Mouse (Mus musculus): ENCODE results near the gene Med13.
A peak's percentile ranks its signal among the peaks of the same experiment; 100 is the strongest.
"Not testable (repeated sequence)": the region's sequence is repeated elsewhere in the genome, so short reads cannot be mapped to it uniquely, and the experiment has no call there.

Med13 gene

DNA sequence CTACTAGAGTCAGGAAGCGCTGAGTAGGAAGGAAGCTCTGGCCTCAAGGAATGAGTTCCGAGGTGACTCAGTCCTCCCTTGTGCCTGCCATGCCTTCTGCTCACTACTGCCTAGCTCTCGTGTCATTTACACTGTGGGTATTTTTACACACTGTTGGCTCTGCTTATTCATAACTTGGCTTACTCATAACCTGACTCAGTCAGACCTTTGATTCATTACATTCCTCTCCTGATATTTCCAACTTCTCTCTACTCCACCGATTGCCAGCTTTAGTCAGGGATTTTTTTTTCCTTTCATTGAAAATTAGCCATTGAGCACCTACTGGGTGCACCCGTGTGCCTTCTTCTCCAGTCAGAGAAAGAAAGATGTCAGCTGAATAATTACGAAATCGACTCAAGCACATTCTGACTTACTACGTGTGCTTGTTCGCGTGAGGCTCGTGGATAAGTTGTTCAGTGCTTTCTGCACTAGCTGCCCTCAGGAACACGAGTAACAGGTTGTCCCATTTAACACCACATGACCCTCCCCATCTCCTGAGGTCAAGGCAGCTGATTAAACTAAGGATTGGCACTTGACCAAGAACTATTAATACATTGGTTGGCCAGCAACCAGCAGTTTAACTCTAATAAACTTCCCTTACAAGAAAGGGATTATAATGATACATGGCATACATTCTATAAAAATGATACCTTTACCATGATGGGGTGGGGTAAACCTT is 23.3 kb upstream of the Med13 start:
- no peak for DNase-seq (ENCODE audit: low read depth, low spot score)

DNA sequence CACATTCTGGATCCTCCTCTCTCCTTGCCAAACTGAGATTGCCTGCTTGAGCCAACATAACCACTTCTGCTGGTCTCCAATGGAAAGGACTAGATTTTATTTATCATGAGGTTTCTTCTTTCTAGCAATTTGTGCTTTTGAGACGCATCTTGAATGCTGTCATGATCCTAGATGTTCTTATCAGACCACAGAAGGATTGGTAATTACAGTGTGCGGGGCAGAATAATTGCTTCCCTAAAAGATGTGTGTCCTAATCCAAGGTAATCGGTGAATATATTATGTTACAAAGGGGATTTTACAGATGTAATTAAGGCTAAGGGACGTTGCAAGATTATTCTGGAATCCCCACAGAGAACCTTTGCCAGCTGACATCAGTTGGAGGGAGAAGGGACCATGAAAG is 21.6 kb upstream of the Med13 start:
- DNase-seq (ENCODE audit: low read depth, low spot score): no peak

DNA sequence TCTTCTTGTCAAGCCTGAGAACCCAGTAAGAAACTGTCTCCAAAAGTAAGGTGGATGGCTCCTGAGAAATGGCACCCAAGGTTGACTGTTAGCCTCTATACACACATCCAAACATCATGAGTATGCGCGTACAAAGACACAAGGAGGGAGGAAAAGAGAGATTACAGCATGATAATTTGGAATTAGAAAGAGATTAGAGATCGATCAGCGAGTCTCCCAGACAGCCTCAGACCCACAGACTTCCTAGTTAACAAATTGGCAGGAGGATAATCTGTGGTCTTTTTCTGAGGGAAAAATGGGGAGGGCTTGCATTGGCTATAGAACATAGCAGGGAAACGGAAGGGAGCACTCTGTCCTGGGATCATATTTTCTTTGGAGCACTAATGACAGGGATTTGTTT is 20.4 kb upstream of the Med13 start:
- no peak for DNase-seq (ENCODE audit: low read depth, low spot score)

DNA sequence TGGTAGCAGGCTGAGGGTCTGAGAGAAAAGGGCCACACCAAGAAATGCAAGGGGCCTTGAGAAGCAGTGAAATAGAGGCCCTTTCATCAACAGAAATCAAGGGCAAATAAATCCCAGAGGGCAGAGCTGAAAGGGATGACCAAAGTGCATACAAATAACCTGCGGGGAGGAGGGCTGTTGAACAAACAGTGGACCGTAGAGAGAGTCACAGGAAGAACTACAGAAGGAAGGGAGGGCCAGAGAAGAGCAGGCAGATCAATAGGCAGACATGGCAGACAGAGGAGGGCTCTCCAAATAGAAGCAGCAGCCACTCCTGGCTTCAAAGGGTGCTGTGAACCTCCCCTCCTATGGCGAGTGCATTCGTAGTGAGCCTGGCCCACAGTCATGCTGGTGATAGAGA is 19.3 kb upstream of the Med13 start:
- DNase-seq (ENCODE audit: low read depth, low spot score): no peak

DNA sequence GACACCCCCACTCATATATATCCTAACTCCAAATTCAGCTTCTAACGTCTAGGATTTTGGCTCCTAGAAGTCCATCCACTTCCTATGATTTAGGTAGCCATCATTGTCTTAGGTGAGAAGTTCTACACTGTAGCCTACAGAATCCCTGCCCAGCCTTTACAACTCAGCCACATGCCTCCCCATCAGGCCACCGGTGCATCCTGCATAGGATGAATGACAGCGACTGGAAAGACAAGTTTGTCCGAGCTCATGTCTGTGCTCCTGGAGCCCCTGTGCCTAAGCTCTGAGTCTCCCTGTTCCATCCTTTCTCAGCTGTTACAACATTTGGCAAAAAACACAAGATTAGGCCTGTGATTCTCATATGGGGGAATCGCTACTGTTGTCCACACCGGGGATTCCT is 17.7 kb upstream of the Med13 start:
- no peak for DNase-seq (ENCODE audit: low read depth, low spot score)

DNA sequence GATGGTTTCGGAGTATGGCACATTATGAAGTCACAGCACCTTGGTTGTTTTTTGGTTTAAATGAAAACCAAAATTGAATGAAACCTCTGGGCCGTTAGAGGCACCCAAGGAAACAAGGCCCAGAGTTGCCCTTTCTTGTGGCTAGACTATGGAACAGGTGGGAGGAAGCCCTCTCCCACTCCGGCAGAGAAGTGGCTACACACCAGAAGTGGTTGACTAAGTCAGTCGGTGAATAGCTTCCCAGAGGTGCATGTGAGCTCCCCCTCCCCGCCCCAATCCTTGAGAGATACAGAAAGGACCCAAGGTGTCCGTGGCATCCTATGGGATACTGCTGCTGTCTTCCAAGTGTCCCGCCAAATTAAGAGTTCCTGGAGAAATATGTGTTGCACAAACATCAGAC is 13.9 kb upstream of the Med13 start:
- DNase-seq (ENCODE audit: low read depth, low spot score): no peak

DNA sequence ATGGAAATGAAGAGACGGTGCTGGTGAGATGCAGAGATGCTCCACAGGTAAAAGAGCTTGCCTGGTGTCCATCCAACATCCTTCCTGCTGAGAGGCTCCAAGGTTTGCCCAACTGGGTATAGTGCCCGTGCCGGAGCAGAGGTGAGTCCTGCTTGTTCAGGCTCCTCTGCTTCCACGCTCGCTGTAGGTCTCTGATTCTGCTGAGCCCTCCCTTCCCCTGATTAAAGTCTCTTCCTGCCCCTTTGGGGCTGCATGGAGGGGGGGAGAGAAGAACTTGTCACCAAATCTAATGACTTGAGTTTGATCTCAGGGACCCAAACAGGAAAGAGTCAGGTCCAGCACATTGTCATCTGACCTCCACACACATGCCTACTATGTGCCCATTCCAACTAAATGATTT is 12.5 kb upstream of the Med13 start:
- no peak for DNase-seq (ENCODE audit: low read depth, low spot score)

DNA sequence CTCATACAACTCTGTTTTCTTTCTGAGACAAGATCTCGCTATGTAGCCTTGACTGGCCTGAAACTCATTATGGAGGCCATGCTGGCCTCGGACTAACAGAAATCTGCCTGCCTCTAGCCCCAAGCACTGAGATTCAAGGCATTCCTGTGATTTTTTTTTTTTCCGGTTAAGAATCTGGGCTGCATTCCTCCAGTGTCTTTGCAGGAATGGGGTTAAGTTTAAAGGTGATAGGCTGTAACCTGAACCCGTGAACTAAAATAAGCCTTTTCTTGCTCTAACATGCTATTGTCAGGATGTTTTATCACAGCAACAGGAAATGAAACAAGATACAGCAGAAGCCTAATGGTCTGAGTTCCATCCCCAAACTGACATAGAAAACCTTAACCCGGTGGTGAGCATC is 11.6 kb upstream of the Med13 start:
- DNase-seq (ENCODE audit: low read depth, low spot score): no peak

DNA sequence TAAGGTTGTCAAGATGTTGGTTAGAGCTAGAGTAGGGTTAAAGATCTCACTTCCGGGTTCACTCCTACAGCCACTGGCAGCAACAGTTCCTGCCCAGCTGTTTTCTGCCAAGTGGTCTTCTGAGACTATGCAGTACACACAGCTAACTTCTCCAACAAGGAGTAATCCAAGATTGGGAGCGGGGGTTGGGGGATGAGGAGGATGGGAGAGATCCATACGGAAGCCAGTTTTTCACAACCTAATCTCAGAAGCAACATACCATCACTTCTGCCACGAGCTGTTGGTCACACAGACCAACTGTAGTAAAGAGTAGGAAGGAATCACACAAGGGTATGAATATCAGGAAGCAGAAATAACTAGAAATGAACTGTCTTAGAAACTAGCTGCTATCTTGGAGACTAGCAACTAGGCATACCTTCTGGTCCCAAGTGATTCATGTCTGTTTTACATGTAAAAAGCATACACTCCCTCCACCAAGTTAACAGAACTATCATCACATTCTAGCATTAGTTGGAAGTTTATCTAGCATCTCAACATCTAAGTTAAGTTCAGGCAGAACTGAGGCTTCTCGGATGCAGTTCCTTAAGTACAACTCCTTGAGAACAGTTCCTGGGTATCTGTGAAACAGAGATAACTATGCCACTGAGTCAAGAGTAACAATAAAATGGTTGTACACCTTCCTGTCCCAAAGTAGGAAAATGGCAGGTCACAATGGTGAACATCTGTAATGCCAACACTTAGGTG is 7.5 kb upstream of the Med13 start:
- DNase-seq (ENCODE audit: low read depth, low spot score): no peak

DNA sequence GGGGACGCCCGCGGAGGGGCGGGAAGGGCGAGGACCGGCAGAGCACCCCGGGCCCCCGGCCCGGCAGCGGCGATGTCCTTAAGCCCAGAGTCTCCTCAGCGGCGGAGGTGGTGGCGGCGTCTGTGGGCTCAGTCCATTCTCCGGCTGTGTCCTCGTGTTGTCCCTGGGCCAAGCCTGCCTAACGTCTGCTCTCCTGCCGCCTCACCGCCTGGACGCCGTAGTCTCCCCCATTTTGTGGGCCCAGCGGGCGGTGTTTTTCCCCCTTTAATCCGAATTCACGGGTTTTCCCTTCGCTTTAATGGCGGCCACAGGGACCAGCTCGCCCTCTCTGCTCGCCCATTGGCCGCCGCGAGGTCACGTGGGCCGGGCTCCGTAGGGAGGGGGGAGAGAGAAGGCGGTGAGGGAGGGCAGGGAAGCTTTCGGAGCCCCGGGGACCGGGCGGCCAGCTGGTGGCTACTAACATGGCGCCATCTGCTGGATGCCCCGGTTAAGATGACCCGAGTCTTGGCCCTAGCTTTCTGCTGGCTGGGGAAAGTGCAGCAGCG is 654 bp upstream of the Med13 start:
- DNase-seq (ENCODE audit: low read depth, low spot score): peak; percentile 94

DNA sequence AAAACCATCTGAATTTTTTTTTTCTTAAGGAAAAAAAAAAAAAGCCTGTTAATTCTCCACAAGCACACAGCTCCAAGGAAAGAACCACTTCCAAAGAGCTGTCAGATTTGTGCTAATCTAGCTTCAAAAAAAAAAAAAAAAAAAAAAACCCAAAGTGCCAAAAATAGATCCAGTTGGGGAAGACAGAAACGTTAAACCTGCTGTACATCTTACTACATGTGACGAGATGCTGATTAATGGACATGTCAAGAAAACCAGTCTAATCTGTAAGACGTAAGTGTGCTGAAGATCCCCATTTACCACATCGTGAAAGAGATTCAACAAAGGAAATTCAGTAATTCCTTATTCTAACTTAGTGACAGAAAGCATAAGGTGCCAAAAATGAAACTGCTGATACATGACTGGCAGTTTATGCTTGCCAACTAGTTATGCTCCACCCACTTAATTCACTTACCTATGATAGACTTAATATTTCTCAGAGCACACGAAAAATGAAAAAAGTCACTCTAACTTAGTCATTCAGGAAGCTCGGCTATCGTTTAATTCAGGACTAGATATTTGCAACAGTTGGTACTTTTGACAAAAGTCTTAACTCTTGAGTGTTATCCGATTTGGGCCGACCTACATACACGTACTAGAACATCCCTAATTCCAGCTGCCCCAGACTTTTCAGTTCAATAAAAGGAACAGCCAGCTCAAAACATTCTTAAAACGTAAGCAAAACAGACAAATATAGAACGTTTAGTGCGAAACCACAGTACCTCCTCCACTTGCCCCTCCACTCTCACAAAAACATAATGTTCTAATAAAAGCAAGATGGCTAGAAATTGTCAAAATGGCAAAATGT is 1.2 kb downstream of the Med13 start:
- DNase-seq (ENCODE audit: low read depth, low spot score): no peak

DNA sequence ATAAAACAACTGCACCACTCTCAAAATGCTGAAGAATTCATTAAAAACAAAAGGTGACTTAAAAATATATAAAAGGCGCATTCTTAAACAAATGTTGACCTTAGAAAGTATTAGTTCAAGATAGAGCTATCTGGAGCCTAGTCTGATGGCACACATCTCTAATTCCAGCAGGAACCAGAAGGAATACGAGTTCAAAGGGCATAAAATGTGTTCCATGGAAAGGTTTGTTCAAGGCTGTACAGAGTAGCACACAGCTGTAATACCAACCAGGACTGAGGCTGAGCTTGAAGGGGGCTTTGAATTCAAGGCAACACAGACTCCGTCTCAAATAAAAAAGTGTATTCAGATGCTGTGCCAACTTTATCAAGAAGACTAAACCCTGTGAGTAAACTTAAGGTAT is 3.8 kb downstream of the Med13 start:
- DNase-seq (ENCODE audit: low read depth, low spot score): no peak

DNA sequence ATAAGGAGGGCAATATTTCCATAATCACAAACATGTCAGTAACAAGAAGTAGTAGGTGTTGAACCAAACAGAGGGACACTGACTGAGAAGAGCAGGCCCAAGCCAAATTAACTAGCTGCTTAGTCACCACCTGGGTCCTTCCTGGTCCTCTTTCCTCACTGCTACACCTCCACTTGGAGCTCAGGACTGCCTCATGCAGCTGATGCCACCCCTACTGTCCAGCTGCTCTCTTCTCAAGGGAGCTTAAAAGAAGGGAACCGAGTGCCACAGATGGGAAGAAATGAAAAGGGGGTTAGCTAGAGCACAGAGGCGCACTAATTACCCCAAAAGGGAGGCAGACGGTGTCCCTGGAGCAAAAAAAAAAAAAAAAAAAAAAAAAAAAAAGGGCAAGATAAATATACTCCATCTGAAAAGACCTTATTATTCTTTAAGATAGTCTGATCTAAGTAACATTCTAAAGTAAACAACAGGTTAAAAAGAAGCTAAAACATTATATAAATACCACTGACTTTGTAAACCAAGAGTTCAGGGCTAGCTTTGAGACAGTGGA is 5.6 kb downstream of the Med13 start:
- DNase-seq (ENCODE audit: low read depth, low spot score): no peak

DNA sequence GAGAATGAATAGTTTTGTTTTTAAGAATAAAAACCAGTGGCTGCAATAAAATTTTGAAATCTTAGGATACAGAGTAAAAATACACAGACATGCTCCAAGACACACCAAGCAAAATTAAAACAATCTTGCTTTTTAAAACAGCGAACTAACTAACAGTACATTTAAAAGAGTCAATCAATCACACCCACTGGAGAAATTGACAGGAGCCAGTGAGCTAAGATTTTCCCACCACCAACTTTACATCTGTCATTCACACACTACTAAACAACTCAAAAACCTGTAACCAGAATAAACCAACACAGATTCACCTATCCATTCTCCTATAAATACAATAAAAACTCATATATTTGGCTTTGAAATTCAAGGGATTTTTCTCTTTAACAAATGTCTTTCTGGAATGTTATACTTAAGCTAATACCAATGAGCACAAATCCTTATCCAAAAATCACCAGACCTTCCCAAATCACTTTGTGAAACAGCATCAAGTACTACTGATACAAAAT is 6.7 kb downstream of the Med13 start:
- no peak for DNase-seq (ENCODE audit: low read depth, low spot score)

DNA sequence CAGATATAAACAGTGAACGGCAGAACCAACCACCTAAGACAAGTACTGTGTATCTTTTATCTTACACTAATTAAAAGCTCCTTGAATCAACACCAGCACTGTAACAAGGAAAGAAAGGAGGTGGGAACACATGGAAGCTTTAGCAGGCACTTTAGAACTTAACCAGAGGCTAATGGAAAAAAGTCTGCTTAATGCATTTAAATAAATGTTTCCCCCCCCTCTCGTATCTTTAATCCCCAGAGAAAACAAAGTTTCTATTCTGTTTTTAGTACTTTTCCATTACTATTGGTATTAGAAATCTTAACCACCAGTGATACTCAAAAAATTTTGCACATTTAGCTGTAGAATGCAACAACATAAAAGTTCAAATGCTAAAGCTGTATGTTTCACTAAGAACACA is 8.1 kb downstream of the Med13 start:
- no peak for DNase-seq (ENCODE audit: low read depth, low spot score)

DNA sequence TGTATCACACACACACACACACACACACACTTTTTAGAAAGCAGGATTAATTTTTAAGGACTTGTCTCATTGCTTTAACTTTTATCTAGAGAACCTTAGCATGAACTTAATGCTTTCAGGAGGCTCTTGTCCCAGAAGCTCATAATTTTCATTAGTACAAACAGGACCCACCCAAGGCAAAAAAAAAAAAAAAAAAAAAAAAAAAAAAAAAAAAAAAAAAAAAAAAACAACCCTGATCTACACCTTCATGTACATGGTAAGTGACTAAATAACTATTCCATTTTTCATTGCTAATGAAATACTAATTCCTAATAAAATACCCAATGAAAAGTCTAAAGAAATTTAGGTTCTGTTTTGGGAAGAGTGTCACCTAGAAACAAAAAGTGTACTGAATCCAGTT is 8.5 kb downstream of the Med13 start:
- DNase-seq (ENCODE audit: low read depth, low spot score): no peak

DNA sequence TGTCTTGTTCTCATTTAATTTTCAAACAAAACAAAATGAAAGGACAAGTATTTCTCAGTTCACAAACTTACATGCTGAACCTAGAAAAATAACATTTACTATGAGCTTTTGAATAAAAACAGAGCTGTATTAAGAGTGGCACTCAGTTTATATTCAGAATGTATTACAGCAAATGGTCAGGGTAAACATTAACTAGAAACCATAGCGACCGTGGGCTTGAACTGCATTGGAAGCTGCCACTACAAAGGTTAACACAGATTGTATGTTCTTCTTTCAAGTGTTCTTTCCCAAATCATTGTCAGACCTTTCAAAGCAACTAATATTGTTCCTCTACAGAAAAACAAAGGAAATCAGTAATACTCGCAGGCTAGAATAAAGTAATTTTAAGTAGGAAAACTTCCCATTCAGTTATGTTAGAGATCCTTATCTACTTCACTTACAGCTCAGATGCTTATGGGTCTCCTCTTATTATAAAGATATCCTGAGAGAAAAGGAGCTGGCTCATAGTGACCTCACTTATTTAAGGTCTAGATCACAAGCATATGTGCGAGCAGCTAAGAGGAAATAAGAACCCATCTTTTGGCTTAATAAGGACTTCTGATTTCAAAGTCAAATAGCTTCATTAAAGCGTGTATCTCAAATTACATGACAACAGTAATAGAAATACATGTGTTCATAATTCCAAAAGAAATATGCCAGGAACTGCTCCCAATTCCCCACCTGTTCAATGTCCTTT is 9.8 kb downstream of the Med13 start:
- DNase-seq (ENCODE audit: low read depth, low spot score): no peak

DNA sequence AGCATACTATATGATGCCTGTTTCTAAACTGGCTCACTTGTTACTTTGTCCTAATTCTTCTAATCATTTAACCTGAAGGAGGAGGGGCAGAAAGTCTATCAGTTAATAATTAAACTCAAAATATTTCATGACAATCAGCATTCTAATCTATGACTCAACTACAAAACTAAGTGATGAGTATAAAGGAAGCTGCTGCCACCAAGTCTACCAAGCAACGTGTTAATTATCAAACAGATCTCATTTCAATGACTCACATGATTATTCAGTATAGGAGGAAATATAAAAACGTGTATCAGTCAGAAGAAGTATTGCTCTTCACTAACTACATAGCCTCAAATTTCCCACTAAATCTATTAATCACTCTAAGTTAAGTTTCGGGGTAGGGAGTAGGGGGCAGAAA is 10.9 kb downstream of the Med13 start:
- DNase-seq (ENCODE audit: low read depth, low spot score): no peak

DNA sequence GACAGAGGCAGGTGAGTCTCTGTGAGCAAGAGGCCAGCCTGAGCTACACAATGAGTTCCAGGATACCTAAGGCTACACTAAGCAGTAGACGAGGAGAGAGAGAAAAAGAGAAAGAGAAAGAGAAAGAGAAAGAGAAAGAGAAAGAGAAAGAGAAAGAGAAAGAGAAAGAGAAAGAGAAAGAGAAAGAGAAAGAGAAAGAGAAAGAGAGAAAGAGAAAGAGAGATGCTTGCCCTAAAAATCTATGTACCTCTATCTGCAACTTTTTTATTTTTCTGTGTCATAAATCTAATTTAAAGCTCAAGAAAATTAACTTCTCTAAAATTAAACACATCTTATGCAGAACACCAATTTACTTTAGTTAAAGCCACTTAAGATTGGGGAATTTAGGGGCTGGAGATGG is 12.5 kb downstream of the Med13 start:
- DNase-seq (ENCODE audit: low read depth, low spot score): not testable (repeated sequence)

DNA sequence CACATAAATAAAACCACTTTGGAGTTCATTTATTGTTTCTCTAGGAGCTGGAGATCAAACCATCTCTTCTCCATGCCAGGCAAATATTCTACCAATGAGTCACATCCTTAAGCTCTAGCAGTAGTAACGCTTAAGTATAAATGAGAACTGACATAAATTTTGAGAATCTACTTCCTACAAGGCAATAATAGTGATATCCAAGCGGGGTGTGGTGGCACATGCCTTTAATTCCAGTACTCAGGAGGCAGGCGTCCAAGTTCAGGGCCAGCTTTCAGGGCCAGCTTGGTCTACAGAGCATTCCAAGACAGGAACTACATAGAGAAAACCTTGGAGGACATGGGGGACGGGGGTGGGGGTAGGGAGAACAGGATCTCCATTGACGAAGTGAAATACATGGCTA is 33.2 kb downstream of the Med13 start:
- DNase-seq (ENCODE audit: low read depth, low spot score): no peak

DNA sequence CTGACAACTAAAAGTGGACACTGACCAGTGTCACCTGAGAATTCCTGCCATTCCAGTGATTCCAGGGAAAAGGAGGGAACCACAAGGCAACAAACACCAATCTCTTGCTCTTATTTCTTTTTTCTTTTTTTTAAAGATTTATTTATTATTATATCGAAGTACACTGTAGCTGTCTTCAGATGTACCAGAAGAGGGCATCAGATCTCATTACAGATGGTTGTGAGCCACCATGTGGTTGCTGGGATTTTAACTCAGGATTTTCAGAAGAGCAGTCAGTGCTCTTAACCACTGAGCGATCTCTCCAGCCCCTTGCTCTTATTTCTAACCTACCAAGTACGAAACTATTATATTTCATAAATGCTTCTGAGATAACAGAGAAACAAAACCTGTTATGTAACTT is 42.4 kb downstream of the Med13 start:
- DNase-seq (ENCODE audit: low read depth, low spot score): not testable (repeated sequence)
